Mouse (Mus musculus) cerebellum, adult 2 months (tissue): ENCODE data around the gene Unc5b. TPM values are rescaled to one million over a fixed set of nuclear protein-coding genes. Genes with fewer than 3 reads are reported as not detected.

ENCODE experiments used
- DNase-seq, 2 experiments: peaks; one replicate each; pipeline ENCODE4 v3.0.0; 2021
- H3K27ac ChIP-seq: fragments of 200-500 bp; 2 replicates; pipeline ENCODE4 v1.5.1; 2012; ENCODE audit warnings: low read length, control low read depth, inconsistent platforms; ENCODE audit not compliant: insufficient read depth
- H3K27me3 ChIP-seq: fragments of 200-500 bp; 2 replicates; pipeline ENCODE4 v1.6.1; 2012; ENCODE audit warnings: inconsistent platforms, mild to moderate bottlenecking, low read length, moderate library complexity; ENCODE audit not compliant: control insufficient read depth, insufficient read depth
- H3K4me1 ChIP-seq: fragments of 200-500 bp; 2 replicates; pipeline ENCODE4 v1.6.1; 2011; ENCODE audit warnings: low read length; ENCODE audit not compliant: control insufficient read depth, insufficient read depth
- H3K4me3 ChIP-seq: fragments of 200-500 bp; replicated peaks from 2 replicates; pipeline ENCODE3; 2011; ENCODE audit warnings: mild to moderate bottlenecking, low read depth, low read length, control low read depth; ENCODE audit not compliant: insufficient read depth
- CTCF ChIP-seq: fragments of 200-500 bp; IDR thresholded peaks from 2 replicates; pipeline ENCODE4 v1.5.1; 2011; ENCODE audit warnings: low read depth, mild to moderate bottlenecking, control low read depth, low read length, moderate library complexity, borderline replicate concordance; ENCODE audit not compliant: insufficient read depth
- POLR2A ChIP-seq: fragments of 200-500 bp; IDR thresholded peaks from 2 replicates; pipeline ENCODE4 v1.6.1; 2011; ENCODE audit warnings: low read length, control low read depth, borderline replicate concordance; ENCODE audit not compliant: insufficient read depth
- WGBS: fragments of 180-500 bp; shearing (Covaris S2); methylation state at CpG from one replicate; pipeline ENCODE4 v1.1.7; 2018; 5-methylcytosine and 5-hydroxymethylcytosine counted together
- polyA plus RNA-seq: library from polyadenylated mRNA; depleted of rRNA; stranded (reverse); fragments of >200 nt; gene quantifications from 2 replicates; pipeline ENCODE4 v1.2.3, GENCODE M21; 2012; rRNA removed

Unc5b gene
- polyA plus RNA-seq, 1 experiment = 44.8 TPM

- no peak overlapping the region for H3K27ac ChIP-seq
- 20% methylated on average over 12 of the region's 12 CpGs for WGBS
Measured at GRCm38 (mm10) chr10:60721640-60722039, 109.7 kb downstream of the Unc5b start.

DNA sequence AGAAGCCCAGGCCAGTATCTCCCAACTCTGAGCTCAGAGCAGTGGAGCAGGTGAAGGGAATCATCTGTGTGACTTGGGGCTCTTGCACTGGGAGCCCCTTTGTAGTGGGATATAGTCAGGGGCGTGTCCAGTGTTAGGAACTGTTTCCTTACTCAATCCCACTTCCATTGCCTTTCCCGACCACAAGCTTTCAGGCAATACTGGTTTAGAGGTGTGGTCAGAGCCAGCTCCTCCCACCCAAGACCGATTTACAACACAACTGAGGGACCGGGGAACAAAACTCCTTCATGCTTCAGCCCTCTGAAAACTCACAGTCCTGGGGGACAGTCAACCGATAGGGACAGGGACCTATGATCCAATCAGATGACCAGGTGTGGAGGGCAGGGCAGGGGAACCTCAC, 110.9 kb downstream of the Unc5b start:
- Histone ChIP-seq H3K4me1 (no peaks in the 10 kb centered on the region), H3K4me3 (no peak overlapping the region), H3K27ac (no peak overlapping the region), H3K27me3 (no peaks in the 10 kb centered on the region)
- DNase-seq = no peak
- 86% methylated on average over 5 of the region's 5 CpGs for WGBS
- no peak for TF ChIP-seq CTCF
- TF ChIP-seq POLR2A = no peak

More at GRCm38 (mm10) chr10:60721640-60722039, 109.7 kb downstream of the Unc5b start:
- Histone ChIP-seq H3K4me1 (no peaks in the 10 kb centered on the region), H3K4me3 (no peak overlapping the region), H3K27me3 (no peaks in the 10 kb centered on the region)
- no peak for DNase-seq
- TF ChIP-seq CTCF (no peak), POLR2A (no peak)

- no peak for DNase-seq
- Histone ChIP-seq H3K4me1 (no peaks in the 10 kb centered on the region), H3K27me3 (no peaks in the 10 kb centered on the region), H3K4me3 (no peak overlapping the region), H3K27ac (no peak overlapping the region)
- 94% methylated on average over 2 of the region's 2 CpGs for WGBS
- TF ChIP-seq POLR2A = no peak
- no peak for TF ChIP-seq CTCF
Measured at GRCm38 (mm10) chr10:60718491-60718890, 112.9 kb downstream of the Unc5b start.

DNA sequence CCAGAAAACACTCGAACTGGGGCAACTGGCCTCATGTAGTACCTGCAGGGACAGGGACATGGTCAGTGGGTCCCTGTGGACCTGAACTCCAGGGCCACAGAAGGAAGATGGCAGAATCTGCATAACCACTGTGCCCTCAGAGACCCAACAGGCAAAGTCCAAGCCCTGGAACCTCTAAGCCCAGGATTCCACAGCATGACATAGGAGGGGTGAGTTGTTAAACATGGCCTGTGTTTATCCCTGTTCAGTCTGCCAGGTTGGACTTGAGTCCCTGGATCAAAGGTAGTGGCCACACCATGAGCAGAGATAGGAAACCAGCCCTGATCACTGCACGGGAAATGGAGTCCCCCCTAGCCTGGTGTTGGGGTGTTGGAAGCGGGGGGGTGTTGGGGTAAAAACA, 114.9 kb downstream of the Unc5b start:
- no peak for TF ChIP-seq CTCF
- TF ChIP-seq POLR2A = no peak
- Histone ChIP-seq H3K27ac (no peak overlapping the region), H3K27me3 (no peaks in the 10 kb centered on the region), H3K4me3 (no peak overlapping the region), H3K4me1 (no peaks in the 10 kb centered on the region)
- DNase-seq = no peak
- 94% methylated on average over 3 of the region's 3 CpGs for WGBS

Other genes with a start within 250 kb of the Unc5b start
- gene Cdh23, start 135.1 kb downstream of the Unc5b start, polyA plus RNA-seq = 2.7 and 2.8 TPM in 2 replicates
- gene Slc29a3, start 78.8 kb downstream of the Unc5b start, polyA plus RNA-seq = 9.6 and 9.9 TPM in 2 replicates